Mouse (Mus musculus) embryonic facial prominence, embryonic 15.5 days (tissue): ENCODE measurements around the gene Hnrnpr. TPM values are rescaled to one million over a fixed set of nuclear protein-coding genes. Genes with fewer than 3 reads are reported as not detected.
A peak's percentile ranks its signal among the peaks of the same experiment; 100 is the strongest.

Experiments used
- ATAC-seq: fragments of 200-750 bp; cut with Nextera tagmentation; 2 replicates; pipeline ENCODE4 v1.8.0; 2017; ENCODE audit warnings: low read depth, moderate TSS enrichment; ENCODE audit not compliant: insufficient number of reproducible peaks, low FRiP score, low TSS enrichment
- H3K27ac ChIP-seq: fragments of 300-500 bp; sonication (generic); replicated peaks from 2 replicates; pipeline ENCODE4 v1.5.1; 2015; ENCODE audit warnings: mild to moderate bottlenecking, inconsistent platforms
- H3K27me3 ChIP-seq: fragments of 300-500 bp; sonication (generic); 2 replicates; pipeline ENCODE4 v1.6.1; 2015; ENCODE audit warnings: inconsistent platforms
- H3K36me3 ChIP-seq: fragments of 300-500 bp; sonication (generic); 2 replicates; pipeline ENCODE4 v1.6.1; 2015; ENCODE audit warnings: mild to moderate bottlenecking, inconsistent platforms
- H3K4me1 ChIP-seq: fragments of 300-500 bp; sonication (generic); 2 replicates; pipeline ENCODE4 v1.6.1; 2015; ENCODE audit warnings: inconsistent platforms
- H3K4me2 ChIP-seq: fragments of 300-500 bp; sonication (generic); replicated peaks from 2 replicates; pipeline ENCODE4 v1.6.1; 2015; ENCODE audit warnings: mild to moderate bottlenecking, inconsistent platforms
- H3K4me3 ChIP-seq: fragments of 300-500 bp; sonication (generic); replicated peaks from 2 replicates; pipeline ENCODE4 v1.5.1; 2015; ENCODE audit warnings: mild to moderate bottlenecking, inconsistent platforms
- H3K9ac ChIP-seq: fragments of 300-500 bp; sonication (generic); 2 replicates; pipeline ENCODE4 v1.6.1; 2015; ENCODE audit warnings: inconsistent platforms
- H3K9me3 ChIP-seq: fragments of 300-500 bp; sonication (generic); replicated peaks from 2 replicates; pipeline ENCODE4 v1.6.1; 2016; ENCODE audit warnings: inconsistent platforms
- WGBS: fragments of 180-500 bp; shearing (Covaris S2); methylation state at CpG from one replicate; pipeline ENCODE4 v1.1.7; 2015; 5-methylcytosine and 5-hydroxymethylcytosine counted together
- polyA plus RNA-seq: library from polyadenylated mRNA; unstranded; fragments of >200 nt; fragmentation: Nextera tagmentation; extraction: Ambion mirVana; gene quantifications from 2 replicates; pipeline ENCODE4 v1.2.1, GENCODE M21; 2015

Gene Hnrnpr
- polyA plus RNA-seq: 153 and 159 TPM in 2 replicates

DNA sequence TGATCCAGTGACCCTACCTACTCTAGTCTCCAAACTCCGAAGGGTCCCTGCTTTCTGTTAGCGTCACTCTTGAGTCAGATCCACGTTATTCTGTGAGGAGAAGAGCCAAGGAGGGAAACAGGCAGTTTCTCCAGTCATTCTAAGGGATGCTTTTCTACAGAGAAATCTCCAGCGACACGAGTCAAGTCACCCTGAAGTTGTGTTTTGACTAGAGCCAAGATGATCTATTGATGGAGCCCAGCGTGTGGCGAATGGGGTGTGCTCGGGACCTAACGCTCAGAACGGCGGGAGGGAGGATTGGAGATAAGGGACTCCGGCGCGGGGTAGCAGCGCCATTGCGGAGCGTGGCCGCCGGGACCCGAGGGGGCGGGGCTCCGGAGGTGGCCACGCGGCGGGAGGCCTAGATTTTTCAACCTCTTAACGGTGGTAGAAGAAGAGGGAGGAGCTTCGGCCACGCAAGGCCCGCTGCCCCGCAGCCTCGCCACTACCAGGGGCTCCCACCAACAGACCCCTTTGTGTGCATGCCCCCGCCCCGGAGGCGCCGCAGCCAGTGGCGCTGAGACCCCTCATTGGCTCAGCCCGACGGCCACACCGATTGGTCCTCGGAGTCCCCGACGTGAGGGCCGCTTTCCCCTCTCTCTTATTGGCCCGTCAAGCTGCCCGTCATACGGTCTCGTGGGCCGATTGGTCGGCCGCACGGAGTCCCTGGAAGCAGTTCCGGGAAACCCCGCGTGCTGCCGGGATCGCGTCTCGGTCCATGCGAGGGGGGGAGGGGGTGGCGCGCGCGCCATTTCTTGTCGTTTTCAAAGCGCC is at the start of gene Hnrnpr:
TSS of gene Hnrnpr (plus strand) at position 714 of the 813 bp plus-strand sequence.
- Histone ChIP-seq H3K27ac (peak within 1 kb of the TSS; percentile 97), H3K4me1 (peaks cover 27% of the 10 kb centered on the region), H3K9ac (peak within 1 kb of the TSS; percentile 98), H3K9me3 (no peaks in the 10 kb centered on the region), H3K36me3 (no peaks in the 10 kb centered on the region), H3K4me2 (peak within 1 kb of the TSS; percentile 61), H3K27me3 (no peaks in the 10 kb centered on the region), H3K4me3 (peak within 1 kb of the TSS; percentile 92)
- peak; percentile 99 for ATAC-seq
- WGBS: under 1% methylated on average over 63 of the region's 65 CpGs

DNA sequence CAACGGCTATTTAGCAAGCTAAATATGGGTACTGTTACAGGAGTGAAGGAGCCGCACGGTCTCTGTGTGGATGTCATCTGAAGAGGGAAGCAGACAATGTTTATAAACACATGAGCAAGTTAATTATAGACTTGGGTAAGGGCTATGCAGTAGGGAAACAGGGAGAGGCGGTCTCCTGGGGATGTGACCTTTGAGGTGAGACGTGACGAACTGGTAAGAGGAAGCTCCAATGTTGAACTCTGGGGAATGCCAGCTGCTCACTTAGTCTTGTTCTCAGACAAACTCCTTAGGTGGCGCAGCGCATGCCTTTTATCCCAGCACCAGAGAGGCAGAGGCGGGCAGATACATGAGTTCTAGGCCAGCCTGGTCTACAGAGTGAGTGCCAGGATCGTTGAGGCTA is 48.8 kb upstream of the Hnrnpr start:
- Histone ChIP-seq H3K4me3 (no peak overlapping the region), H3K4me2 (no peak overlapping the region), H3K27ac (no peak overlapping the region), H3K9ac (no peak overlapping the region), H3K27me3 (no peaks in the 10 kb centered on the region), H3K36me3 (no peaks in the 10 kb centered on the region), H3K4me1 (no peaks in the 10 kb centered on the region; the same call in 1 of the 2 replicates), H3K9me3 (no peaks in the 10 kb centered on the region)
- no peak for ATAC-seq
- 64% methylated on average over 10 of the region's 10 CpGs for WGBS

DNA sequence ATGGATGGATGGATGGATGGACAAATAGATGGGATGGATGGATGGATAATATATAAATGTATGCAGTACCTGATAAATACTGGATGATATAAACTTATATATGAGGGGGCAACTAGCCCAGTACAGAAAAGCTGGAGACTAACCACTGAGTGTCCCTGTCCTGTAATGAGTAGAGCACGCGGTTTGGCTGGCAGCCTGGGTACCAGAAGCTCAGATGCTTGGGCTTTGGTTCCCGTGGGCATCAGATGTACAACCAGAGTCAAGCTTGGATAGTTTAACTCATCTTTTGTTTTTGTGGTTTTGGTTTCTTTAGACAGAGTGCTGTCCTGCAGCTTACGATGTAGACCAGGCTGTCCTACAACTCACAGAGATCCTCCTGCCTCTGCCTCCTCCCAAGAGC is 47.2 kb upstream of the Hnrnpr start:
- Histone ChIP-seq H3K9ac (no peak overlapping the region), H3K4me3 (no peak overlapping the region), H3K27me3 (no peaks in the 10 kb centered on the region), H3K4me2 (no peak overlapping the region), H3K4me1 (no peaks in the 10 kb centered on the region; the same call in 1 of the 2 replicates), H3K9me3 (no peaks in the 10 kb centered on the region), H3K27ac (no peak overlapping the region), H3K36me3 (no peaks in the 10 kb centered on the region)
- ATAC-seq: no peak
- WGBS: 87% methylated on average over 4 of the region's 4 CpGs

GRCm38 (mm10) chr4:136266716-136267343 is 43.9 kb upstream of the Hnrnpr start:
- Histone ChIP-seq H3K36me3 (no peaks in the 10 kb centered on the region), H3K9me3 (no peaks in the 10 kb centered on the region), H3K4me3 (no peak overlapping the region), H3K27me3 (no peaks in the 10 kb centered on the region), H3K9ac (no peak overlapping the region), H3K4me1 (no peaks in the 10 kb centered on the region; the same call in 1 of the 2 replicates), H3K4me2 (no peak overlapping the region), H3K27ac (no peak overlapping the region)
- WGBS: 72% methylated on average over 9 of the region's 9 CpGs
- no peak for ATAC-seq

DNA sequence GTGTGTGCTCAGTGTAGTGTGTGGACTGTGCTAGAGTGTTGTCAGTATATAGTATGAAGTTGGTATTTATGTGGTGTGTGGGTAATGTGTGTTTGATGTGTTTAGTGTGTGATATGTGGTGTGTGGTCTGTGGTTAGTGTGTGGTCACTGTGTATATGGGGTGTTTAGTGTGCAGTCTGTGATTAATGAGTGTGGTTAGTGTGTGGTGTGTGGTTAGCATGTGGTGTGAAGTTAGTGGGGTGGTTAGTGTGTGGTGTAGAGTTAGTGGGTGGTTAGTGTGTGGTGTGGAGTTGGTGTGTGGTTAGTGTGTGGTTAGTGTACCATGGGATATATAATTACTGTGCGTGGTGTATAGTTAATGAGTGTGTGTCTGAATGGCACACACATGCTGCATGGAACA is 41.8 kb upstream of the Hnrnpr start:
- 69% methylated on average over 1 of the region's 1 CpGs for WGBS
- H3K4me1 ChIP-seq: no peaks in the 10 kb centered on the region; the same call in 1 of the 2 replicates
- peaks cover 8% of the 10 kb centered on the region; the same call in 1 of the 2 replicates for H3K36me3 ChIP-seq
- H3K9me3 ChIP-seq: peaks cover 9% of the 10 kb centered on the region
- H3K9ac ChIP-seq: no peak overlapping the region
- ATAC-seq: peak; percentile 84
- H3K27ac ChIP-seq: no peak overlapping the region
- no peaks in the 10 kb centered on the region for H3K27me3 ChIP-seq
- no peak overlapping the region for H3K4me3 ChIP-seq
- H3K4me2 ChIP-seq: no peak overlapping the region

GRCm38 (mm10) chr4:136270648-136271047 is 40.1 kb upstream of the Hnrnpr start:
- H3K9ac ChIP-seq: no peak overlapping the region
- no peaks in the 10 kb centered on the region; the same call in 1 of the 2 replicates for H3K4me1 ChIP-seq
- H3K4me2 ChIP-seq: no peak overlapping the region
- no peak overlapping the region for H3K27ac ChIP-seq
- H3K27me3 ChIP-seq: no peaks in the 10 kb centered on the region; the same call in 1 of the 2 replicates
- peaks cover 9% of the 10 kb centered on the region for H3K9me3 ChIP-seq
- WGBS: 80% methylated on average over 8 of the region's 8 CpGs
- no peak overlapping the region for H3K4me3 ChIP-seq
- peaks cover 8% of the 10 kb centered on the region; the same call in 1 of the 2 replicates for H3K36me3 ChIP-seq
- no peak for ATAC-seq

DNA sequence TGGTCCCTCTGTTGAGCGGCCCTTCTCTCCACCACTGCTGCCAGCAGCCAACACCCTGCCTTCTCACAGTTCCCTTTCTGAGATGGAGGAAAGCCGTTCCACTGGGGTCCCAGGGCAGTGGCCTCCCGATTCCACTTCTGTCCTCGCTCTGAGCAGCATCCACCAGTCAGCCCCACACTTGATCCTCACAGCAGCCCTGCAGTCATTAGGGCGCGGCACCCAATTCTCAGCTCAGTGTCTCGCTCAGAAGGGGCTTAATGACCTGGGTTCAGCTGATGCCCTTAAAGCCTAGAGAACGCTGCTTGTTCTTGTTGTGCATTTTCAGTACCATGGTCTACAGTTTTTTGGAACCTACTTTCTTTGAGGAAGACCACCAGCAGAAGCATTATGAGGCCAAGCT is 29.6 kb upstream of the Hnrnpr start:
- WGBS: 84% methylated on average over 8 of the region's 8 CpGs
- no peaks in the 10 kb centered on the region for H3K9me3 ChIP-seq

DNA sequence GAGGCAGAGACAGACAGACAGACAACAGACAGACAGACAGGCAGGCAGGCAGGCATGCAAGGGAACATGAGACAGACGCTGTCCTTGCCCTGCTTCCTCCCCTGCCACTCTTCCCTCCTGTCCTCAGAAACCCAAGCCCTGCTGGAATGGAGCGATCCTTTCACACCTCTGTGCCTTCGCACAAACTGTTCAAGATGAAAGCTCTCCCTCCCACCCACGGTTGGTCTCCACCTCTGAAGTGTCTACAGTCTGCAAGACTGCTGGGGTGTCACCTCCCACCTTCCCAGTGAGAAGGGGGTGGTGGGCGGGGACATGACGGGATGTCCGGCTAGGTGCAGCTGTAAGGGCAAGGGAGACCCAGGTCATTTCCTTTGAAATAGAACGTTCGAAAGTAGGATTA is 29.1 kb upstream of the Hnrnpr start:
- WGBS: 62% methylated on average over 9 of the region's 9 CpGs
- H3K9ac ChIP-seq: no peak overlapping the region
- H3K36me3 ChIP-seq: no peaks in the 10 kb centered on the region
- H3K27me3 ChIP-seq: no peaks in the 10 kb centered on the region
- H3K27ac ChIP-seq: no peak overlapping the region
- H3K4me3 ChIP-seq: no peak overlapping the region
- ATAC-seq: no peak
- H3K4me2 ChIP-seq: no peak overlapping the region
- no peaks in the 10 kb centered on the region for H3K9me3 ChIP-seq
- H3K4me1 ChIP-seq: peaks cover 31% of the 10 kb centered on the region

More for the DNA sequence above, 29.6 kb upstream of the Hnrnpr start:
- no peak for ATAC-seq
- H3K4me1 ChIP-seq: peaks cover 27% of the 10 kb centered on the region
- H3K4me3 ChIP-seq: no peak overlapping the region
- no peaks in the 10 kb centered on the region for H3K36me3 ChIP-seq
- H3K4me2 ChIP-seq: no peak overlapping the region
- no peak overlapping the region for H3K9ac ChIP-seq
- H3K27me3 ChIP-seq: no peaks in the 10 kb centered on the region
- no peak overlapping the region for H3K27ac ChIP-seq

GRCm38 (mm10) chr4:136282621-136283480 is 27.9 kb upstream of the Hnrnpr start:
- Histone ChIP-seq H3K9me3 (no peaks in the 10 kb centered on the region), H3K27me3 (no peaks in the 10 kb centered on the region), H3K27ac (peak overlapping the region; percentile 98), H3K36me3 (peaks cover 9% of the 10 kb centered on the region), H3K9ac (no peak overlapping the region), H3K4me1 (peaks cover 34% of the 10 kb centered on the region), H3K4me2 (no peak overlapping the region), H3K4me3 (no peak overlapping the region)
- WGBS: 43% methylated on average over 10 of the region's 10 CpGs
- no peak for ATAC-seq

DNA sequence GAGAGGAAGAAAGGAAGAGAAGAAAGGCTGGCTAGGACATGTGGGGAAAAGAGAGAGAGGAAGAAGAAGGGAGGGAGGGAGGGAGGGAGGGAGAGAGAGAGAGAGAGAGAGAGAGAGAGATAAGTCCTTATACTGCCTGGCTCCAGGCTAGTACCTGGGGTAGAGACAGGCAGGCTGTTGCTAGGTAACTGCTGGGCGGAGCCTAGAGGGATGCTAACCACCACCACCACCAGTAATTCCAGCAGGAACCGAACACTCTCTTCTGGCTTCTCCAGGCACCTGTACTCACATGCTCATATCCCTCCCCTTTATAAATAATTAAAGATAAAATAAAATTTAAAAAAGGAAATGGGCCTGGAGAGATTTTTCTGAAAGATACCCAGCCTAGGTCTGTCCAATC is 27.0 kb upstream of the Hnrnpr start:
- Histone ChIP-seq H3K9me3 (0 out of 2 replicates have a peak, but pooled peaks cover 3% of the 10 kb centered on the region), H3K36me3 (peaks cover 18% of the 10 kb centered on the region), H3K4me3 (no peak overlapping the region), H3K9ac (no peak overlapping the region), H3K27ac (peak overlapping the region; percentile 98), H3K27me3 (no peaks in the 10 kb centered on the region), H3K4me2 (peak overlapping the region; percentile 82), H3K4me1 (peaks cover 34% of the 10 kb centered on the region)
- ATAC-seq: no peak
- WGBS: 37% methylated on average over 2 of the region's 2 CpGs

DNA sequence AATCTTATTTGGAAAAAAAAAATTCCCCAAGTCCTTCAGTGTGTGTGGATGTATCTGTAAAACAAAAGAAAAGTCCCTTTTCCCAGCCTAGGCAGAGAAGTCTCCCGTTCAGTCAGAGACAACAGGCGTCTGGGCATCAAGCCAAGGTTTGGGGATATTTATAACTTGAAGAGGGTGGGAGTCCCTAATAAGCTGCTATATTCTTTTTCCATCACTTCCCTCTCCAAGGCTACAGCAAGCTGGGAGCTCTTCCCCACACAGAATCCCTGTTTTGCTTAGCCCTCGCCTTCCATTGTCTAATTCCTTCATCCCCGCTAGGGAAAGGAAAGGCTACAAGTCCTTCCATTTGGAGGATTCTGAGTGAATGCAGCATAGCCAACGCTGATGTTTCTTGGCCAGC is 26.3 kb upstream of the Hnrnpr start, which contains the start of gene Zfp46:
TSS of gene Zfp46 (plus strand) at position 229 of the 400 bp plus-strand sequence.
- peaks cover 24% of the 10 kb centered on the region for H3K36me3 ChIP-seq
- H3K4me1 ChIP-seq: peaks cover 34% of the 10 kb centered on the region
- H3K27me3 ChIP-seq: no peaks in the 10 kb centered on the region
- H3K4me3 ChIP-seq: peak within 1 kb of the TSS; percentile 82
- H3K9me3 ChIP-seq: 0 out of 2 replicates have a peak, but pooled peaks cover 3% of the 10 kb centered on the region
- no peak for ATAC-seq
- peak within 1 kb of the TSS; percentile 98 for H3K27ac ChIP-seq
- peak within 1 kb of the TSS; percentile 77 for H3K9ac ChIP-seq
- 10% methylated on average over 5 of the region's 5 CpGs for WGBS
- peak within 1 kb of the TSS; percentile 82 for H3K4me2 ChIP-seq
